Mouse (Mus musculus) brain, embryonic 14.5 days (tissue): ENCODE results near the gene Fam71a.

ENCODE experiments used
- CTCF ChIP-seq: fragments of 200-500 bp; IDR thresholded peaks from 2 replicates; pipeline ENCODE4 v1.5.1; 2012; ENCODE audit warnings: inconsistent platforms, mild to moderate bottlenecking, moderate library complexity, borderline replicate concordance; ENCODE audit not compliant: insufficient read depth, insufficient read length; ENCODE audit errors: extremely low read depth
- POLR2A ChIP-seq: fragments of 200-500 bp; IDR thresholded peaks from 2 replicates; pipeline ENCODE4 v1.6.1; 2012; ENCODE audit warnings: mild to moderate bottlenecking, inconsistent platforms, borderline replicate concordance; ENCODE audit not compliant: poor library complexity, insufficient read depth, insufficient read length, severe bottlenecking; ENCODE audit errors: extremely low read depth

GRCm38 (mm10) chr1:191132240-191132639 lies 32.4 kb downstream of the Fam71a start:
- no peak for TF ChIP-seq CTCF
- no peak for TF ChIP-seq POLR2A
